Mouse (Mus musculus) intestine, postnatal 0 days (tissue): Measurements from ENCODE around the gene Gnb1. TPM values are rescaled to one million over a fixed set of nuclear protein-coding genes. Genes with fewer than 3 reads are reported as not detected.

ENCODE experiments used
- ATAC-seq: fragments of 200-750 bp; cut with Nextera tagmentation; 2 replicates; pipeline ENCODE4 v1.8.0; 2017; ENCODE audit warnings: mild to moderate bottlenecking, moderate TSS enrichment, moderate library complexity
- H3K27ac ChIP-seq: fragments of 300-500 bp; sonication (generic); 2 replicates; pipeline ENCODE4 v1.5.1; 2014; ENCODE audit warnings: mild to moderate bottlenecking, low read depth, low read length, moderate library complexity
- H3K27me3 ChIP-seq: fragments of 300-500 bp; sonication (generic); replicated peaks from 2 replicates; pipeline ENCODE4 v1.6.1; 2014; ENCODE audit warnings: low read length, mixed read lengths; ENCODE audit not compliant: control insufficient read depth, insufficient read depth
- H3K36me3 ChIP-seq: fragments of 300-500 bp; sonication (generic); 2 replicates; pipeline ENCODE4 v1.6.1; 2014; ENCODE audit warnings: mild to moderate bottlenecking, moderate library complexity; ENCODE audit not compliant: control insufficient read depth, insufficient read depth
- H3K4me1 ChIP-seq: fragments of 300-500 bp; sonication (generic); replicated peaks from 2 replicates; pipeline ENCODE4 v1.6.1; 2014; ENCODE audit warnings: antibody characterized with exemption, low read length, mixed read lengths; ENCODE audit not compliant: control insufficient read depth, insufficient read depth
- H3K4me2 ChIP-seq: fragments of 300-500 bp; sonication (generic); replicated peaks from 2 replicates; pipeline ENCODE4 v1.6.1; 2014; ENCODE audit warnings: low read depth, mild to moderate bottlenecking, moderate library complexity
- H3K4me3 ChIP-seq: fragments of 300-500 bp; sonication (generic); 2 replicates; pipeline ENCODE4 v1.5.1; 2014; ENCODE audit warnings: low read depth, low read length
- H3K9ac ChIP-seq: fragments of 300-500 bp; sonication (generic); 2 replicates; pipeline ENCODE4 v1.6.1; 2014; ENCODE audit warnings: mild to moderate bottlenecking, low read depth, low read length
- H3K9me3 ChIP-seq: fragments of 300-500 bp; sonication (generic); 2 replicates; pipeline ENCODE4 v1.6.1; 2016; ENCODE audit warnings: mixed run types; ENCODE audit not compliant: control insufficient read depth
- CTCF ChIP-seq: sonication (generic); IDR thresholded peaks from 2 replicates; pipeline ENCODE4 v1.5.1; 2016; ENCODE audit warnings: low read depth, mild to moderate bottlenecking, control low read depth, antibody characterized with exemption, moderate library complexity
- WGBS: fragments of 180-500 bp; shearing (Covaris S2); extraction: QIAGEN DNeasy Blood & Tissue Kit; methylation state at CpG from one replicate; pipeline ENCODE4 v1.1.7; 2014; 5-methylcytosine and 5-hydroxymethylcytosine counted together
- polyA plus RNA-seq: library from polyadenylated mRNA; unstranded; fragments of >200 nt; fragmentation: Nextera tagmentation; extraction: Ambion mirVana; gene quantifications from 2 replicates; pipeline ENCODE4 v1.2.1, GENCODE M21; 2015

Gene Gnb1
- polyA plus RNA-seq, 1 experiment from 2014 or later: 336 TPM

GRCm38 (mm10) chr4:155598536-155598935 is 107.4 kb downstream of the Gnb1 start:
- ATAC-seq: no peak
- H3K27me3 ChIP-seq: no peaks in the 10 kb centered on the region
- H3K9ac ChIP-seq: no peak overlapping the region
- TF ChIP-seq CTCF: no peak
- 27% methylated on average over 20 of the region's 20 CpGs for WGBS
- H3K27ac ChIP-seq: no peak overlapping the region
- H3K4me3 ChIP-seq: no peak overlapping the region
- no peaks in the 10 kb centered on the region for H3K4me1 ChIP-seq
- H3K36me3 ChIP-seq: no peaks in the 10 kb centered on the region
- H3K4me2 ChIP-seq: no peak overlapping the region
- no peaks in the 10 kb centered on the region for H3K9me3 ChIP-seq

GRCm38 (mm10) chr4:155599901-155600825 is 109.0 kb downstream of the Gnb1 start:
- Histone ChIP-seq H3K9ac (no peak overlapping the region), H3K4me2 (peak overlapping the region; percentile 97), H3K27ac (peak overlapping the region; percentile 97; the same call in 1 of the 2 replicates), H3K36me3 (peaks cover 5% of the 10 kb centered on the region; the same call in 1 of the 2 replicates), H3K9me3 (no peaks in the 10 kb centered on the region), H3K4me1 (no peaks in the 10 kb centered on the region), H3K4me3 (peak overlapping the region; percentile 98), H3K27me3 (no peaks in the 10 kb centered on the region)
- 78% methylated on average over 10 of the region's 11 CpGs for WGBS
- no peak for ATAC-seq
- no peak for TF ChIP-seq CTCF

- ATAC-seq: peak; percentile 95
- H3K27me3 ChIP-seq: no peaks in the 10 kb centered on the region
- WGBS: under 1% methylated on average over 65 of the region's 65 CpGs
These were observed 110.2 kb downstream of the Gnb1 start, which contains the start of gene Slc35e2 for GRCm38 (mm10) chr4:155601091-155601996. Gene Slc35e2 (plus strand): TSS chr4:155601416.

GRCm38 (mm10) chr4:155601997-155602456 is 110.9 kb downstream of the Gnb1 start:
- H3K27ac ChIP-seq: peak overlapping the region; percentile 97
- no peaks in the 10 kb centered on the region for H3K9me3 ChIP-seq
- H3K4me1 ChIP-seq: no peaks in the 10 kb centered on the region
- peaks cover 5% of the 10 kb centered on the region; the same call in 1 of the 2 replicates for H3K36me3 ChIP-seq
- WGBS: 2% methylated on average over 31 of the region's 31 CpGs
- peak; percentile 17 for ATAC-seq
- H3K9ac ChIP-seq: peak overlapping the region; percentile 92
- H3K27me3 ChIP-seq: no peaks in the 10 kb centered on the region
- TF ChIP-seq CTCF: no peak
- H3K4me3 ChIP-seq: peak overlapping the region; percentile 98
- peak overlapping the region; percentile 97 for H3K4me2 ChIP-seq

More at GRCm38 (mm10) chr4:155601091-155601996, 110.2 kb downstream of the Gnb1 start, which contains the start of gene Slc35e2:
- Histone ChIP-seq H3K4me3 (peak within 1 kb of the TSS; percentile 98), H3K9me3 (no peaks in the 10 kb centered on the region), H3K4me1 (no peaks in the 10 kb centered on the region), H3K27ac (peak within 1 kb of the TSS; percentile 97), H3K4me2 (peak within 1 kb of the TSS; percentile 97), H3K36me3 (peaks cover 5% of the 10 kb centered on the region; the same call in 1 of the 2 replicates), H3K9ac (peak within 1 kb of the TSS; percentile 92)
- peak; percentile 61 for TF ChIP-seq CTCF

GRCm38 (mm10) chr4:155602753-155603152 is 111.6 kb downstream of the Gnb1 start:
- peak overlapping the region; percentile 98 for H3K4me3 ChIP-seq
- TF ChIP-seq CTCF: no peak
- H3K27me3 ChIP-seq: no peaks in the 10 kb centered on the region
- no peaks in the 10 kb centered on the region for H3K9me3 ChIP-seq
- WGBS: 79% methylated on average over 1 of the region's 1 CpGs
- no peaks in the 10 kb centered on the region for H3K4me1 ChIP-seq
- peaks cover 5% of the 10 kb centered on the region; the same call in 1 of the 2 replicates for H3K36me3 ChIP-seq
- no peak overlapping the region; the same call in 1 of the 2 replicates for H3K9ac ChIP-seq
- H3K4me2 ChIP-seq: peak overlapping the region; percentile 97; the same call in 1 of the 2 replicates
- ATAC-seq: no peak
- H3K27ac ChIP-seq: no peak overlapping the region
